Mouse (Mus musculus): ENCODE results near the gene Dnajb14.
"Not testable (repeated sequence)": the region's sequence is repeated elsewhere in the genome, so short reads cannot be mapped to it uniquely, and the experiment has no call there.

The Dnajb14 gene

GRCm38 (mm10) chr3:137864124-137864987 lies 3.1 kb upstream of the Dnajb14 start, which contains the start of gene H2afz:
Gene H2afz, plus strand, starts transcription at chr3:137864487.
- DNase-seq: peak; percentile 100

- DNase-seq: peak; percentile 94
Observed at GRCm38 (mm10) chr3:137864988-137865982, 2.2 kb upstream of the Dnajb14 start.

DNA sequence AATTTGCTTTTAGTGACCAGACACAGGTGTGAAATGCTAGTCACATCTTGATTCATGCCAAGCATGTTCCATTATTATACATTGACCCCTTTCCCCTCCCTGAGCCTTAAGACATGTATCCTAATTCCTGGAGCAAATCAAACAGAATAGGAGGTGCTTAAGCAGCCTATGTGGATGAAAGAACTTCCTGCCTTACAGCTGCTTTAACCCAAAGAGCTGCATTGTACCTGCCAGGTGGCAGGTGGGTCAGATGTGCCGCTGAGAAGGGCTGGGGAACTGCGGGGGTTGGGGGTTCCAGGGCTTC lies 390 bp upstream of the Dnajb14 start:
- no peak for DNase-seq

GRCm38 (mm10) chr3:137868094-137868913 lies 829 bp downstream of the Dnajb14 start:
- no peak for DNase-seq

DNA sequence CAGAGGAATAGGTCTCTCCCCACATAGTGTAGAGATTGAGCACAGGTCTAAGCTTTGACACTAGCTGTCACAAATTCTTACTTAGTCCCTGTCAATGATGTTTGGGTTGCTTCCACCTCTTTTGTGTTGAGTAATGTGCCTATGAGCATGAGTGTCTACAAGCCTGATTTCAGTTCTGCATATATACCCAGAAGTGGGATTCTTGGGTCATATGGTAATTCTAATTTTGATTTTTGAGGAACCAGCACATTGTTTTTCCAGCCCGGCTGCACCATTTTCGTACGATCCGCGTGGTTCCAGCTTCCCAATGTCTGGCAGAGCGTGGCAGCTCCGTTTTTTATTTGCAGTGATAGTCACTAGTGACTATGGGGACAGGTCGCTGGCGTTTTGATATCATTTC lies 1.9 kb downstream of the Dnajb14 start:
- no peak for DNase-seq

GRCm38 (mm10) chr3:137879313-137879712 lies 11.8 kb downstream of the Dnajb14 start:
- no peak for DNase-seq

DNA sequence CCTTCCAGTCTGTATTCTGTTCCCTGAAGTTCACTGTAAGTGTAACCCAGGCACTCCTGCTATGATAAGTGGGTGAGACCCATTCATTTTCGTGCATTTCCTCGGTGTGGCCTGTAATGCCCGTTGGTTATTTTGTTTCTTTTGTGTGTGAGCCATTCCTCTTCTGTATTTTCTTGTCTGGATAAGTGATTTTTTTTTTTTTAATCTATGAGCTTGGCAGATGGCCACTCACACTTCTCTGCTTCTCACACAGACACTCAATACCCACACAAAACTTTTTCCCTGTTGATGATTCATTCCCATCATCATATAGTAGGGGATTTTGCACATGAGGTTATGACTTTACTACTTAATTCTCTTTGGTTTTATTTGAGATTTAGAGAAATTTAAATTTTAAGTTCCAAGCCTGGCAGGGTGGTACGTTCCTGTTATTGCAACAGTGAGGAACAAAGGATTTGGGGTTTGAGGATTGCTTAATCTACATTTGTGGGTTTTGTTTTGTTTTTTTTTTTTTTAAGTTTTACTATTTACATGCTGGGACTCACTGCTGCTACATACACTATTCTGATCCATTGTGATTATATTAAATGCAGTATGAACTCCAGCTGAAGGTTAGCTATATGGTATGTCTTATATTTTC lies 12.8 kb downstream of the Dnajb14 start:
- DNase-seq: no peak

DNA sequence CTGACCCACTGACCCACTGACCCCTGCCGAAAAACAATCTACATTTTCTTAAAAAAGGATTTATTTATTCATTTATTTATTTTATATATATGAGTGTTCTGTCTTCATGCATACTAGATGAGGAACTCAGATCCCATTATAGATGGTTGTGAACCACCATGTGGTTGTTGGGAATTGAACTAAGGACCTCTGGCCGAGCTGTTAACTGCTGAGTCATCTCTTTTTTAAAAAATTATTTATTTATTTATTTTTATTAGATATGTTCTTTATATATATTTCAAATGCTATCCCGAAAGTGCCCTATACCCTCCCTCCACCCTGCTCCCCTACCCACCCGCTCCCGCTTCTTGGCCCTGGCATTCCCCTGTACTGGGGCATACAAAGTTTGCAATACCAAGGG lies 13.6 kb downstream of the Dnajb14 start:
- DNase-seq: no peak

DNA sequence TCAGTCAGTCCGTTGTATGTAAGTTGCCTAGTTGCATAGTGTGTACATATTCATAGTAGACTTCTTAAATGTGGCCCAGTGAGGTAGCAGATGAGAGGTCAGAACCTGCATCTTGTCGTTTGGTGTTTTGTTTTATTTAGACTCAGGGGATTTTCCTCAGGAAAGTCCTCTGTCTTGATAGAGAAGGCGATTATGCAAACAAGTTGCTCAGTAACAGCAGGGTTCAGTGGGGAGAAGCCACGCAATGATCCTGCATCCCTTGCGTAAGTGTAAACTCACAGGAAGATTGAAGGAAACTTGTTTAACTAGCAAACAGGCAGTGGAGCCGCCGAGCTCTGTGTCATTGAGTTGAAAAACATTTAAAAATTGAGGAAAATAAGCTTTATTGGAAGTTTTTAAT lies 20.5 kb downstream of the Dnajb14 start:
- DNase-seq: no peak

GRCm38 (mm10) chr3:137891089-137891488 lies 23.6 kb downstream of the Dnajb14 start:
- DNase-seq: no peak

GRCm38 (mm10) chr3:137892118-137892517 lies 24.6 kb downstream of the Dnajb14 start:
- no peak for DNase-seq

- no peak for DNase-seq
Observed at GRCm38 (mm10) chr3:137893789-137894188, 26.3 kb downstream of the Dnajb14 start.

GRCm38 (mm10) chr3:137895196-137895595 lies 27.7 kb downstream of the Dnajb14 start:
- no peak for DNase-seq

DNA sequence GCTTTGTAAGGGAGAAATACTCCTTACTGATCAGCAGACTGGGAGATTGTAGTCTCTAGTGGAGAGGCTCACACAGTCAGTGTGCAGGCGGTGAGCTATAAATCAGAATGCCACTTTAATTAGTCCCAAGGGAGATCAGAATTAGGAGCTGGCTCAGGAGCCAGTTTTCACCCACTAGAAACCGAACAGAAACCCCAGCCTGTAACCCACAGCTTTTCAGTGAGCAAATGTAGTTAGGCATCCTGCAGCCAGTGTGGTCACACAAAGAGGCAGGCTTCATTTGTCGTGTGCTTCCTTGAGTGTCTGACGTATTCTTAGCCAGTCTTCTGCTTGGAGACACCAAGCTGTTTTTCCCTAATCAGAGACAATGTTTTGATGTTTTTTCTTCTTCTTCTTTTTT lies 28.9 kb downstream of the Dnajb14 start:
- no peak for DNase-seq

DNA sequence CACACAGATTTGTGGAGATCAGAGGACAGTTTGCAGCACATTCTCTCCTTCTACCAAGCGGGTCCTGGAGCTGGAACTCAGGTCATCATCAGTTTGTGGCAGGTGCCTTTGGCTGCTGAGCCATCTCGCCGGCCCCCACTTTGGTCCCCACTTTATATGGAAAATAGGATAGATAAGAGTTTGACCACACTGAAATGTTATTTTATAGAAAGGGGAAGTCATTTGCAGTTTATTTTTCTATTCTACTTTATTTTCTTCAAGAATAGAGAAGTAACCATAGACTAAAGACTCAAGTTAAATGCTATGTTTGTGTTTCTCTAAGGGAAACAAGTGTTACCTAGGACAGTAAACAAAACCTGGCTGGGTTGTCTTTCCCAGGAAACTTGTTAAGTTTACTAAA lies 29.4 kb downstream of the Dnajb14 start:
- DNase-seq: no peak

DNA sequence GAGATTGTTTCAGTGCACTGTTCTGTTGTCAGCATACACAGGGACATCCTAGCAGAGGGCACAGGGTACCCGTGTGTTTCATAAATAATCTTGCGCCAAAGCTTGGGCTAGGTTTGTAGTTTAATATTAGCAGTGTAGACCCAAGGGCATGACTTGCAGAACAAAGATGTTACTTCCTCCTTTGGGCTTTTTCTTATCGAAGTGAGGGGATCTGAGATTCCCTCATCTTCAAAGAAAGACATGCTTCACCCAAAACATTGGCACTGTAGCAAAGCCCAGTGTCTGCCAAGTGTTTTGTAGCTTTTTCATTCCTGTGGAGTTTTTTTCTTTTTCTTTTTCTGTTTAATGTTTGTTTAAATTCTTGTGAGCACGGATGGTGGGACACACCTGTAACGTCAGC lies 30.2 kb downstream of the Dnajb14 start:
- DNase-seq: no peak

GRCm38 (mm10) chr3:137900149-137900548 lies 32.7 kb downstream of the Dnajb14 start:
- no peak for DNase-seq

DNA sequence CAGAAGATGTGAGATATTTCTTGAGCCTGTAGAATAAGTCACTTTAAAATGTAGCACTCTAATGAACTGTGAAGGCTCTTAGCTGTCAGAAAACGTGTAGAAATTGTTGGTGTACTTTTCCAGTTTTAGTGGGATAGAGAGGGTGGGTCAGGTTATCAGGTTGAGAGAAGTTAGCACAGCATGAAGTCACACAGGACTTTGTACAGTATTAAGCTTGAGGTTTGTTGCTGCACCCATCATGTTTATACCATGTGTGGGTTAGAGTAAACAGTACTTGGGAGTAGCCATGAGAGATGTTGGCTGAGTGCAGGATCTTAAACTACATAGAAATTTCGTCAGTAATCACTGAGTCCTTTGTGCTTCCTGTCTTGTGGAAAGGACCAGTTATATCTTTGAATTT lies 45.6 kb downstream of the Dnajb14 start:
- DNase-seq: no peak

DNA sequence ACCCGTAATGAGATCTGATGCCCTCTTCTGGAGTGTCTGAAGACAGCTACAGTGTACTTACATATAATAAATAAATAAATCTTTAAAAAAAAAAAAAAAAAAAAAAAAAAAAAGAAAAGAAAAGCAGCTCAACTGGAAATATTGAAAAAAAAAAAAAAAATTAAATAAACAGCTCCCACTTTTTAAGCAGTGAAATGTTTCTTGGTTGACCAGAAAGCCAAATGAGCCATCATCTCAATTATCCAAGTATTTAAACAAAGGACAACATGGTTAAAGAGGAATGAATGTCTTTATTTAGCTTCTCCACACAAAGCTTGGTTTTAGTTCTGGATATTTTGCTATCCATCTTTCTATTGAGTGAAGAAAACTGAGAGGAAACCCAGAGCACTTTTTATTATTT lies 47.1 kb downstream of the Dnajb14 start:
- not testable (repeated sequence) for DNase-seq

DNA sequence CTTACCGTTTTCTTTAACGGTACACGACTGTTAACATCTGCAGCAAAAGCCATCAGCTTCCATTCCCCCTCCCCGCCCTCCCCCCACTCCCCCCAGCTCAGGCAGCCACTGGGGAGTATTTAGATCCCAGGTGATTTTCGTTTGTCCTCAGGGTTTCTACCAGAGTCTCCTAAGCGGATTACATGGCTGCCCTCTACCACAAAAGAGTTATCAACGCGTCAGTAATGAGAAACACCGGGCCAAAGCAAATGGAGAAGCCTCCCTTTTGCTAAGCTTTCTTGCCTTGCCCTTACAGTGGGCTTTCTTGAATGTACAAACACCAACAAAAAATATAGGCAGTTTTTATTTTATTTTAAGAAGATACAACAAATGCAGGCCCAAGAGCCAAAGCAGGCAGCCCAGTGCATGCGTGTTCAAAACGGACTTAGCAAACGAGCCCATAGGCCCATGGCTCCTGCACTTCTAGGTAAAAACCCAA lies 50.3 kb downstream of the Dnajb14 start:
- DNase-seq: no peak

DNA sequence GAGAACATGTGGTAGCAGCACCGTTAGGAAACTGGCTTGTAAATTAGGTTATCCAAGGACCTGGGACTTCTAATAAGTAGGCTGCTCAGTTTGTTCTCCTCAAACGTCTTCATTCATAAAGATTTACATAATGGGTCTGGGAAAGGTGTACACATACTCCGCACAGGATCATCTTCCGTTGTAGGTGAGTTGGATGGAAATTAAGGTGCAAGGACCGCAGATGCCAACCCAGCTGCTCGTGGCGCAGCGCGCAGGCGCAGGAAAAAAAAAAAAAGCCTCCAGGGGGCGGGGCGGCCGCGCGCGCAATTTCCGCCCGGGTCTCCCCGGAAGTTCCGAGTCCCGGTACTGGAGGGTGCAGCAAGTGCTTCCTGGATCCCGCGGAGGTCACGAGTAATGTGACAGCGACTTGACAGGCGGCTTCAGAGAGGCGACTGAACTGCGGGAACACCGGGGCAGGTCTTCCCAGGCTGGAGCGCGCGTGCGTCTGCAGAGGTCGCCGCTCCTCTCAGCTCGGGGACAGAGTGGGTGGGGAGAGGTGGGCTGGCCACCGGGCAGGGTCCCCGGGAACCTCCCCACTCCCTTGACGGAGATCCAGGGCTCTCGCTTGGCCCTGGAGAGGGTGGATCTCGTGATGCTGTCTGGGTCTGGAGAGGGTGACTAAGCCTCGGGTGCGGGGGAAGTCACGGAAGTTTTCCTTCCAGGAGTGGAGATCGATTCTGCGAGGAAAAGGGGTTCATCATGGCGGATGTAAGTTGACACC lies 50.9 kb downstream of the Dnajb14 start, which contains the start of gene Lamtor3:
Gene Lamtor3 (plus strand): TSS at position 335 of the 760 bp plus-strand sequence.
- DNase-seq: peak; percentile 88
